Mouse (Mus musculus) neural tube, embryonic 11.5 days (tissue): ENCODE data around the gene Pmm1. TPM values are rescaled to one million over a fixed set of nuclear protein-coding genes. Genes with fewer than 3 reads are reported as not detected.
A peak's percentile ranks its signal among the peaks of the same experiment; 100 is the strongest.

ENCODE experiments used
- ATAC-seq: fragments of 200-750 bp; cut with Nextera tagmentation; 2 replicates; pipeline ENCODE4 v1.8.0; 2017; ENCODE audit warnings: moderate number of reproducible peaks, mild to moderate bottlenecking, moderate TSS enrichment, moderate library complexity; ENCODE audit not compliant: insufficient read depth, low FRiP score, low TSS enrichment
- DNase-seq: peaks from one replicate; pipeline ENCODE4 v3.0.0-alpha.2; 2015; ENCODE audit warnings: low spot score
- H3K27ac ChIP-seq: fragments of 300-500 bp; sonication (generic); 2 replicates; pipeline ENCODE4 v1.5.1; 2014; ENCODE audit warnings: low read depth, mild to moderate bottlenecking, low read length
- H3K27me3 ChIP-seq: fragments of 300-500 bp; sonication (generic); 2 replicates; pipeline ENCODE4 v1.6.1; 2014; ENCODE audit warnings: mild to moderate bottlenecking, low read length, mixed read lengths; ENCODE audit not compliant: control insufficient read depth, insufficient read depth
- H3K36me3 ChIP-seq: fragments of 300-500 bp; sonication (generic); 2 replicates; pipeline ENCODE4 v1.6.1; 2014; ENCODE audit warnings: mild to moderate bottlenecking, low read length, moderate library complexity, mixed read lengths; ENCODE audit not compliant: control insufficient read depth, insufficient read depth
- H3K4me1 ChIP-seq: fragments of 300-500 bp; sonication (generic); 2 replicates; pipeline ENCODE4 v1.6.1; 2014; ENCODE audit warnings: low read length, mixed read lengths; ENCODE audit not compliant: control insufficient read depth, insufficient read depth
- H3K4me2 ChIP-seq: fragments of 300-500 bp; sonication (generic); 2 replicates; pipeline ENCODE4 v1.6.1; 2014; ENCODE audit warnings: low read depth, mild to moderate bottlenecking, moderate library complexity
- H3K4me3 ChIP-seq: fragments of 300-500 bp; sonication (generic); 2 replicates; pipeline ENCODE4 v1.5.1; 2014; ENCODE audit warnings: low read depth, low read length
- H3K9ac ChIP-seq: fragments of 300-500 bp; sonication (generic); 2 replicates; pipeline ENCODE4 v1.6.1; 2014; ENCODE audit warnings: mild to moderate bottlenecking, low read length
- H3K9me3 ChIP-seq: fragments of 300-500 bp; sonication (generic); 2 replicates; pipeline ENCODE4 v1.6.1; 2016; ENCODE audit warnings: low read length; ENCODE audit not compliant: control insufficient read depth
- WGBS: fragments of 180-500 bp; shearing (Covaris S2); extraction: QIAGEN DNeasy Blood & Tissue Kit; methylation state at CpG from one replicate; pipeline ENCODE4 v1.1.7; 2014; 5-methylcytosine and 5-hydroxymethylcytosine counted together
- polyA plus RNA-seq: library from polyadenylated mRNA; unstranded; fragments of >200 nt; fragmentation: Nextera tagmentation; extraction: Ambion mirVana; gene quantifications from 2 replicates; pipeline ENCODE4 v1.2.1, GENCODE M21; 2014

The Pmm1 gene
- polyA plus RNA-seq, 1 experiment from 2014 or later: 35.2 TPM

DNA sequence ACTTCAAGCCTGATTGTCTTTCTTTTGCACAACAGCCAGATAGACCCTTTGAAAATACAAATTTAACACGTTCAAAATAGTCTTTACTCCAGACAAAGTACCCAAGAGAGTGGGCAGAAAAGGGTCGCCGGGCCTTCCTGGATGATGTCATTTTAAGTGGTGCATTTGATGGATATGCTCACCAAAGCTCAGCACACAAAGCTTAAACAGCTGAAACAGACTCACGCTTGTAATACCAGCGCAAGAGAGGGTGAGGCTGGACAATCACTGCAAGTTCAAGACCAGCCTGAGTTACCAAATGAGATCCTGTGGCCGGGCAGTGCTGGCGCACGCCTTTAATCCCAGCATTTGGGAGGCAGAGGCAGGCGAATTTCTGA, 34.3 kb downstream of the Pmm1 start:
- Histone ChIP-seq H3K9me3 (no peaks in the 10 kb centered on the region), H3K36me3 (no peaks in the 10 kb centered on the region), H3K9ac (no peak overlapping the region), H3K27me3 (no peaks in the 10 kb centered on the region), H3K4me3 (no peak overlapping the region), H3K4me1 (peaks cover 3% of the 10 kb centered on the region), H3K4me2 (peak overlapping the region; percentile 26; the same call in 1 of the 2 replicates), H3K27ac (peak overlapping the region; percentile 73)
- no peak for DNase-seq
- peak; percentile 66 for ATAC-seq
- WGBS: 33% methylated on average over 9 of the region's 9 CpGs

DNA sequence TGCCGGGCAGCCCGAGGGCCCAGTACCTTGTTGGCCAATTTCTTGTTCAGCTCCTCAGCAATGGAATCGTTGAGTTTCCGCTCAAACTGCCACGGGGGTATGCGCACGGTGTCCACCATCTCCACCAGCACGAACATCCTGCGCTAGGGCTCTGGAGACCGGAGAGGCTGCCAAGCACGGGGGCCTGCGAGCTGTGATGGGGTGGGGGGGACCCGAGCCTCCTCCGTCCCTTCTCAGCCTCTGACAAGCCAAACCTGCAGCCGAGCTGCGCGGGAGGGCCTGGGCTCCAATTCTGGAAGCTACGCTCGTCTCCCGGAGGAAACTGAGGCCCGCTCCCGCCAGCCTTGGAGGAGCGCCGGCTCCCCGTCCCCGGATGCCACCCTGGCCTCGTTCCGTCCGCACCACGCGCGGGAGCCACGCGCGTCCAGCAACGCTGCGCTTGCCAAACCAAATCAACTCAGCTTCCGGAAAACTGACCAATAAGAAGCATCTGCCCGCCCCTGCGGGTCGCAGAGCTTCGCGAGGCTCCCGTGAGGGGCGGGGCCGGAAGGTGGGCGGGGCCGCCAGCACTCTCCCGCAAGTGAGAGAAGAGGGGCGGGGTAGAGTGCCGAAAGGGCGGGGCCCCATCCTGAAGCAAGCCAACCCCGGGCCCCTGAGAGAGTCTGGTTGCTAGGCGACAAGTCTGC, 34.8 kb downstream of the Pmm1 start, which contains the start of gene Polr3h:
TSS of gene Polr3h (minus strand) at position 481 of the 686 bp plus-strand sequence.
- no peaks in the 10 kb centered on the region for H3K27me3 ChIP-seq
- under 1% methylated on average over 54 of the region's 54 CpGs for WGBS
- peak within 1 kb of the TSS; percentile 53 for H3K9ac ChIP-seq
- ATAC-seq (peak; percentile 92), DNase-seq (peak; percentile 98)
- peak within 1 kb of the TSS; percentile 48 for H3K4me3 ChIP-seq
- peak within 1 kb of the TSS; percentile 79 for H3K4me2 ChIP-seq
- H3K36me3 ChIP-seq: no peaks in the 10 kb centered on the region
- no peaks in the 10 kb centered on the region for H3K9me3 ChIP-seq
- peaks cover 3% of the 10 kb centered on the region for H3K4me1 ChIP-seq
- H3K27ac ChIP-seq: peak within 1 kb of the TSS; percentile 73

DNA sequence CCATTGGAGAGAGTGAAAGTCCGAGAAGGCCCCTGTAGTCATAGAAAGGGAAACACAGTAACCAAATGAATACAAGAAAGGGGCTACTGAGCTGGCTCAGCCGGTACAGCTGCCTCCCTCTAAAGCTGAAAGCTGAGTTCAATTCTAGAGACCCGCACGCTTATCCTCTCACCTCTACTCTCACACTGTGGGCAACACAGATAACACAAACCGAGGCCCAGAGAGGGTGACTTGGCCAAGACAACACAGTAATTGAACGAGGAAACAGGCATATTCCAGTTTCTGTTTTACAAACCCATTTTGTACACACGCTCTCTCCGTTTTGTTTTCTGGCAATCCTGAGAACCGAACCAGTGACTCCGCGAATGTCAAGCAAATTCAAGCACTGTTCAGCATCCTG, 35.8 kb downstream of the Pmm1 start:
- H3K27ac ChIP-seq: no peak overlapping the region
- H3K9me3 ChIP-seq: no peaks in the 10 kb centered on the region
- H3K9ac ChIP-seq: no peak overlapping the region; the same call in 1 of the 2 replicates
- H3K4me3 ChIP-seq: peak overlapping the region; percentile 48
- peak overlapping the region; percentile 79 for H3K4me2 ChIP-seq
- no peaks in the 10 kb centered on the region for H3K36me3 ChIP-seq
- 85% methylated on average over 11 of the region's 11 CpGs for WGBS
- H3K27me3 ChIP-seq: no peaks in the 10 kb centered on the region
- ATAC-seq (no peak), DNase-seq (no peak)
- peaks cover 3% of the 10 kb centered on the region for H3K4me1 ChIP-seq

DNA sequence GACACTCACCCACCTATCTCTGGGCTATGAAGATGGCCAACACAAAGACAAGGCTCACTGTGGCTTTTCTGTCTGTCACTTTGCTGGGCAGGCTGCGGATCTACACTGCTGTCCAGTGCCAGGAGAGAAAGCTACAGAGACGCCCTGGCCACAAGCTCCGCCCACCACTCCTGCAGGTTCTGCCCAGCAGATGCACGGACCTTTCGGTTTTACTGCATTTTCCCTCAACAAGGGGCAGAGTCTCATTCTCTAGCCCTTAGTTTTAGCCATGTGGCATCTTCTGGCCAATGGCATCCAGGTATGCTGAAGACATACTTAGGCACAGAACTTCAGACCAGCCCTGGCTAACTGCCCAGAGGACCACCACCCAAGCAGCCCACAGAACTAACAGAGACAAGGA, 39.5 kb downstream of the Pmm1 start:
- no peak for ATAC-seq
- H3K36me3 ChIP-seq: peaks cover 5% of the 10 kb centered on the region; the same call in 1 of the 2 replicates

DNA sequence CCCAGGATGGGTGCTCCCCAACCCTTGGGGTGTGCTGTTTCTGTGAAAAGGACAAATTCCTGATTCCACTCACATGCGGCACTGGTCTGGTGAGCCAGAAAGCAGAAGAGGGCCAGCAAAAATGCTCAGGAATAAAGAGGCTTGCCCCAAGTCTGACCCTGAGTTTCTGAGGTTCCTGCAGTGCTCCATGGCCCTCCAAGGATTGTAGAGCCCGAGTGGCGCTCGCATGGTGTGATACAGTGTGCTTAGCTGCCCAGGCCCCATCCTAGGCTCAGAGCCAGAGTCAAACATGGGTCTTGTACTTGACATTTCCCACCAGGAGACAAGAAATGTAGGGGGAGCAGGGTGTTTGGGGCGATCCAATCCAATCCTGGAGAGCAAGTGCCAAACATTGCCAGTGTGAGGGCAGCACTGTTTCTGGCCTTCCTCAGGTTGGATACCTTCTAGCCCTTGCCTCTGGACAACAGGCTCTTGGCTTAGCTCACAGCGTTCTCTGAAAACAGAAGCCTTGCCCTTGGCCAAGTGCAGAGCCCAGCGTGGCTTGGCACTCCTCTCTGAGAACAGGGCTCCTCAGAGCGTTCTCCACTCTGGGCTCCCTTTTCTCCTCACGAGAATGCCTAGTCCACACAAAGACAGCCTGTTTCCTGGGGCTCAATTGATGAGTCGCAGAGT, 40.0 kb downstream of the Pmm1 start:
- no peak overlapping the region for H3K4me2 ChIP-seq
- ATAC-seq: no peak
- no peaks in the 10 kb centered on the region for H3K9me3 ChIP-seq
- no peak overlapping the region for H3K4me3 ChIP-seq
- DNase-seq: no peak
- WGBS: 91% methylated on average over 10 of the region's 10 CpGs
- no peak overlapping the region for H3K9ac ChIP-seq
- H3K36me3 ChIP-seq: peaks cover 10% of the 10 kb centered on the region
- H3K27me3 ChIP-seq: no peaks in the 10 kb centered on the region
- no peak overlapping the region for H3K27ac ChIP-seq
- peaks cover 3% of the 10 kb centered on the region for H3K4me1 ChIP-seq

More for the DNA sequence above, 39.5 kb downstream of the Pmm1 start:
- Histone ChIP-seq H3K9me3 (no peaks in the 10 kb centered on the region), H3K4me2 (no peak overlapping the region), H3K4me3 (no peak overlapping the region), H3K27me3 (no peaks in the 10 kb centered on the region), H3K27ac (no peak overlapping the region), H3K4me1 (peaks cover 3% of the 10 kb centered on the region), H3K9ac (no peak overlapping the region)
- 70% methylated on average over 5 of the region's 5 CpGs for WGBS
- DNase-seq: no peak

DNA sequence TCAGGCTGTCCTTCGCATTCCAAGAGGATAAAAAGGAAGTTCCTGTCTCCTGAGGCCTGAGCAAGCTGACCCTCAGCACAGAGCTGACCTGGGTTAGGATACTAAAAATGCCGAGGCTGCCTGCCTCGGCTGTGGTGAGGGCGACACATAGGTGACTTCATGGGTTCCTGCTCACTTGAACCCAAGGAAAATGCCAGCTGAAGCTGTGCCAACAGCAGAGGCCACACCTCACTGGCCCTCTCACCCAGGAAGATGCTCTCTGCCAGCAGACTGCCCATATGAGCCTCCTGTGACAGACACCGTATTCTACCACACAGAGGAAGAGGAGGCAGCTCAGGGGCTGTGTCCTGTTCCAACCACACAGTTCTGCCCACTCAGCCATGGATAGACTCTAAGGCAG, 41.7 kb downstream of the Pmm1 start:
- Histone ChIP-seq H3K9ac (no peak overlapping the region), H3K4me2 (no peak overlapping the region), H3K4me3 (no peak overlapping the region), H3K4me1 (no peaks in the 10 kb centered on the region), H3K27me3 (no peaks in the 10 kb centered on the region), H3K27ac (no peak overlapping the region), H3K36me3 (peaks cover 19% of the 10 kb centered on the region), H3K9me3 (no peaks in the 10 kb centered on the region)
- 84% methylated on average over 5 of the region's 5 CpGs for WGBS
- no peak for DNase-seq
- no peak for ATAC-seq

DNA sequence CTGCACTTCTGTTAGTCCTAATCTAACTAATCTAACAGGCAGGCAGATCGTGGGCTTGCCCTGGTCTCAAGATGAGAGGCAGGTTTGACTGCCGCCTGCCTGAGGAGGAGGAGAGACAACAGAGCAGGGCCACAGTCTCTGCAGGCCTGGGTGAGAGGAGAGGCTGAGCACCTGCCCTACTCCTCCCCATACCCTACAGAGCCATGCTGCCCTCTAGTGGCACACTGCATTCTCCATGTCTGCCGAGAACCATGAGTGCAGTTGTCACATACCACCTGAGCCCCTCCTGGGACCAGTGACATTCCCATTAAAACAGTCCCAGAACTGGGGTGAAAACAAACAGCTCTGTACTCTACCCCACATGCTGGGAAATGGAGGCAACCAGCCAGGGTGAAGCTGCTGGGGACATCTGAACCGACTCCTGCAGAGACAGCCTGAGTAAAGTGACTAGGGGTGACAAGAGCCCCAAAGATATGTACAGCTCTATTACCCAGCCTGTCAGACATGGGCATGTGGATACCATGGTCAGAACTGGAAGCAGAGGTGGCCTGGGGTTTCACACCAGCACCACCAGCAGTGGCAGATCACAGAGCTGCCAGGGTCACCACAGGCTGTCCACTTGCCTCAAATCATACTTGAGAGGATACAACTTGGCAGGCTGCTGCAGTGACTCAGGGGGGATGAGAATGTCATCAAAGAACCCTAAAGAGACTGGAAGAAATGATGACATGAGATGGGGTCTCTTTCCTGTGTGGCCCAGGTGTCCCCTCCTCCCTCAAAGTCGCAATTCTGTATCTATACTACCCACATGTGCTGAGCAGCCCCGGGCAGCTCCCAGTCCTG, 42.9 kb downstream of the Pmm1 start:
- Histone ChIP-seq H3K9me3 (no peaks in the 10 kb centered on the region), H3K4me1 (no peaks in the 10 kb centered on the region), H3K36me3 (peaks cover 21% of the 10 kb centered on the region), H3K27me3 (no peaks in the 10 kb centered on the region), H3K4me3 (no peak overlapping the region), H3K9ac (no peak overlapping the region), H3K27ac (no peak overlapping the region), H3K4me2 (no peak overlapping the region)
- 66% methylated on average over 5 of the region's 6 CpGs for WGBS
- peak; percentile 70 for DNase-seq
- ATAC-seq: no peak; the same call in 1 of the 2 replicates

DNA sequence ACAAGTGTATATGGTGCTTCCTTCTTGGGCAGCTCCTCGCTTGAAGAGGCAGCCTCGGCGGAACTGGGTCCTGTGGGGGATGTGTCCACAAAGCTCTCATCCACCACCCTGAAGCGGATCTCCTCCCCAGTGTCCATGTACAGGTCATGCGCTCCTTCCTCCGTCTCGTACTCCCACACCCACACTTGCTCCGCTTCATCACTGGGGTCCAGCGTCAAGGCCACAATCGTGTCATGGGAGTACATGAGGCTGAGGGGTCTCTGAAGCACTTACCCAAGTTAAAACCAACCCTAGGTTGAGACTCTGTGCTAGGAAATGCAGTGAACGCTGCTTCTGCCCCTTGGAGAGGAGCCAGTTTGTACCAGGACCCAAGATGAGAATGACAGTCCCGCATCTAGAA, 43.5 kb downstream of the Pmm1 start:
- Histone ChIP-seq H3K27me3 (no peaks in the 10 kb centered on the region), H3K4me1 (no peaks in the 10 kb centered on the region), H3K9ac (no peak overlapping the region), H3K9me3 (no peaks in the 10 kb centered on the region), H3K4me3 (no peak overlapping the region), H3K36me3 (peaks cover 26% of the 10 kb centered on the region), H3K4me2 (no peak overlapping the region), H3K27ac (no peak overlapping the region)
- no peak for DNase-seq
- WGBS: 90% methylated on average over 12 of the region's 12 CpGs
- no peak for ATAC-seq
